Mouse (Mus musculus) olfactory bulb, adult 2 months (tissue): ENCODE measurements around the gene Krt14.
"Not testable (repeated sequence)": the region's sequence is repeated elsewhere in the genome, so short reads cannot be mapped to it uniquely, and the experiment has no call there.

Experiments
- CTCF ChIP-seq: fragments of 200-500 bp; IDR thresholded peaks from 2 replicates; pipeline ENCODE4 v1.5.1; 2012; ENCODE audit warnings: low read depth, mild to moderate bottlenecking, low read length, moderate library complexity; ENCODE audit not compliant: insufficient read depth
- POLR2A ChIP-seq: fragments of 200-500 bp; IDR thresholded peaks from 2 replicates; pipeline ENCODE4 v1.6.1; 2012; ENCODE audit warnings: mild to moderate bottlenecking, low read depth, low read length, moderate library complexity; ENCODE audit not compliant: insufficient read depth

DNA sequence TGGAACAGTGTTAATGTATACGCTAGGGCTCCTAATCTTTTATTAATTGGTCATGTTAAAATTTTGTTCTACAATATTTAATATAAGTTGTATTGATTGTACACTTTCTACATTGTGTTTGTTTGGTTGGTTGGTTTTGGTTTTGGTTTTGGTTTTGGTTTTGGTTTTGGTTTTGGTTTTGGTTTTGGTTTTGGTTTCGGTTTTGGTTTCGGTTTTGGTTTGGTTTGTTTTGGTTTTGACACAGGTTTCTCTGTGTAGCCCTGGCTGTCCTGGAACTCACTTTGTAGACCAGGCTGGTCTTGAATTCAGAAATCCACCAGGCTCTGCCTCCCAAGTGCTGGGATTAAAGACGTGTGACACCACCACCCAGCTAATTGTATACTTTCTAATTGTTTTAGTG is 32.9 kb upstream of the Krt14 start:
- TF ChIP-seq CTCF, POLR2A: not testable (repeated sequence)
